Mouse (Mus musculus): ENCODE results near the gene Gm38119.
"Not testable (repeated sequence)": the region's sequence is repeated elsewhere in the genome, so short reads cannot be mapped to it uniquely, and the experiment has no call there.

Gm38119 gene

DNA sequence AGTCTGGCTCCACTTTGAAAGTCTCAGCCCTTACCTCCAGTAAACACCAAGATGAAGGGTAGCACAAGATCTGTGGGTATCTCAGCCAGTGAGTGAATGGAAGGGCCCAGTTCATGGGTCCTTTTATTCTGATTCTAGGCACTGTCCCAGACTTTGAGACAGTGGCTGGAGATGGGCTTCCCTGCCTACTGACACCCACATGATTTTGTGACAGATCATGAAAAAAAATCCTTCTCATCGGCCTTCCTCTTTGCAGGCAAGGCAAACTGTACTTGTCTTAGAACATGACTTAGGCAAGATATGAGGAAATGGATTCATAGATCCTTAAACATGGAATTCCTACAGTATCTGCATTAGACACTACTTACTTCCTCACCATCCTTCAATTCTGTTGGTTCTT lies at the start of gene Gm38119:
Gene Gm38119 (minus strand): TSS at position 101 of the 400 bp plus-strand sequence.
- in situ Hi-C loops (cut with MboI, MseI), result no loop called here

DNA sequence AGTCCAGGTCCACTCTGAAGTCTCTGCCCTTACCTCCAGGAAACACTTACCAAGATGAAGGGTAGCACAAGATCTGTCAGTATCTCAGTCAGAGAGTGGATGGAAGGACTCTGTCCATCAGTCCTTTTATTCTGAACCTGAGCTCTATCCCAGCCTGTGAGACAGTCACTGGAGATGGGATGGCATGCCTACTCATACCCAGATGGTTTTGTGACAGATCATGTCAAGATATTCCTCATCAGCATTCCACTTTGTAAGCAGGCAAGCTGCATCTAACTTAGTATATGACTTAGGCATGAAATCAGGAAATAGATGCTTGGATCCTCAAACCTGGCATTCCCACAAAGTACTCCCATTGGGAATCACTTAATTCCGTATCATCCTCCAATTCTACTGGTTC lies 39.9 kb upstream of the Gm38119 start, which contains the start of gene Lce1i:
Gene Lce1i (minus strand): TSS at position 101 of the 400 bp plus-strand sequence.
- in situ Hi-C loops (cut with MboI, MseI), result no loop called here

DNA sequence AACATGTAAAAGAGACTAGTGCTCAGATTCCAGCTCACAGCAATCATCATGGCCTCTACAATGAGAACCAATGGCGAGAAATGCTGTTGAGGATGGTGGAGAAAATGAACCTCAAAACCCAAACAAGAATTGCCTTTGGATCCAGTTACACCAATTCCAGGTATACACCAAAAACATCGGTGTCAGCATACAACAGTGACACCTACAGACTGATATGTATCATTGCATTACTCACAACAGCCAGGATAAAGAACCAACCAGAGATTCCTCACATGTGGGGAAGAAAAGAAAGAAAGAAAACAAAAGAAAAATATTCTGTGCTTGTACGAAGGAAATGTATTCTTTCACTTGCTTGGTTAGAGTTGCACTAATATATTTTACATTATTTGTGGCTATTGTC lies 32.7 kb upstream of the Gm38119 start:
- in situ Hi-C loops (cut with MboI, MseI), result no loop called here

DNA sequence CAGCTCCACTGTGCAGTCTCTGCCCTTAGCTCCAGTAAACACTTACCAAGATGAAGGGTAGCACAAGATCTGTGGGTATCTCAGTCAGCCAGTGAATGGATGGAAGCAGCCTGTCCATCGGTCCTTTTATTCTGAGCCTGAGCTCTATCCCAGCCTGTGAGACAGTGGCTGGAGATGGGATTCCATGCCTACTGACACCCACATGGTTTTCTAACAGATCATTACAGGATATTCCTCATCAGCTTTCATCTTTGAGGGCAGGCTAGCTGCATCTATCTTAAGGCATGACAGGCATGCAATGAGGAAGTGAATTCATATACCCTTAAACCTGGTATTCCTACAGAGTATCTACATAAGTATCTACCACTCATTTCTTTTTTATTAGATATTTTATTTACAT lies 26.1 kb upstream of the Gm38119 start, which contains the start of gene Lce1h:
Gene Lce1h (minus strand): TSS at position 101 of the 400 bp plus-strand sequence.
- in situ Hi-C loops (cut with MboI, MseI), result no loop called here

DNA sequence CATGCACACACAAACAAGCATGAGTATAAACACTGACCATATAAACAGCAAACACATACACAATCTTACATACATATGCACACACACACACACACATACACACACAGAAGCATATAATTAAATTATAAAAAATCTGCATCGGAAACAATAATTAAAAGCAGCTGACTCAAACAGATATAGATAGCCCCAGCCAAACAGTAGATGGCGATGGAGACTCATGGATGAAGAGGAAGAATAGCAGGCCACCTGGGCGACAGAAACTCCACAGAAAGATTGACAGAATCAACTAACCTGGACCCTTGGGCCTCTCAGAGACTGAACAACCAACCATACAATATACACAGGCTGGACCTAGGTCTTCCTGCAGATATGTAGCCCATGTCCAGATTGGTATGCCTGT lies 14.3 kb upstream of the Gm38119 start:
- in situ Hi-C loops (cut with MboI, MseI), result no loop called here

DNA sequence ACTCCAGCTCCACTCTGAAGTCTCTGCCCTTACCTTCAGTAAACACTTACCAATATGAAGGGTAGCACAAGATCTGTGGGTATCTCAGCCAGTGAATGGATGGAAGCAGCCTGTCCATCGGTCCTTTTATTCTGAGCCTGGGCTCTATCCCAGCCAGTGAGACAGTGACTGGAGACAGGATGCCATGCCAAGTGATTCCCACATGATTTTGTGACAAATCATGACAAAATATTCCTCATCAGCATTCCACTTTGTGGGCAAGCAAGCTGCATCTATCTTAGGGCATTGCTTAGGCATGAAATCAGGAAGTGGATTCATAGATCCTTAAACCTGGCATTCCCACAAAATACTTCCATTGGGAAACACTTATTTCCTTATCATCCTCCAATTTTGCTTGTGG lies 13.3 kb upstream of the Gm38119 start, which contains the start of gene Lce1g:
Gene Lce1g (minus strand): TSS at position 101 of the 400 bp plus-strand sequence.
- in situ Hi-C loops (cut with MboI, MseI), result no loop called here

DNA sequence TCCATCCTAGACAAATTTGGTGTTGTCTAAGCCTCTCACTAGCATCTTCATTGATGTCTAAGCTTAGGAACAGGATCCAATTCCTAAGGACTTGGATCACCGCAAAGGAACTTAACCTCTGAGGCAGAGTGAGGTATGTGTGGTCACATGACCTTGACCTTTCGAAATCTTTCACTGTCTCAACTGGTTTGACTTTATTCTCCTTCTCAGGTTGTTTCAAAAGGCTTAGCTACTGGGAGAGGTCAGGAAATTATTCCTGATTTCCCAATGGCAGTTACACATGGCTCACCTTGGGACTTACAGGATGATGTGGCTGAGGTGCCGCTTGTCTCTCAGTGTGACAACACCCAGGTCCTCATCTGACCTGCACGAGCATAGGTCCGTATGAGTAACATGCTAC lies 16.3 kb downstream of the Gm38119 start:
- in situ Hi-C loops (cut with MboI, MseI), result no loop called here

DNA sequence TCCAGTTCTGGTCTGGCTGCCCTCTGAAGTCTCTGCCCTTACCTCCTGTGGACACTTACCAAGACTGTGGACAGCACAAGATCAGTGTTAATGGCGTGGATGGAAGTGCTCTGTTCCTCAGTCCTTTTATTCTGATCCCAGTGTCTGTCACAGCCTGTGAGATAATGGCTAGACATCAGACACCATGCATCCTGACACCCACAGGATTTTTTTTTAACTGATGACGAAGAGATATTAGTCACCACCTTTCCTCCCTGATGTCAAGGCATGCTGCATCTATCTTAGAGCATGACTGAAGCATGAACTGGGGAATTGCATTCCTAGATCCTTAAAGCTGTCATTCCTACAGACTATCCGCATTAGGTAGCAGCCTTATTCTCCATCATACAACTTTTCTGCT lies 18.6 kb downstream of the Gm38119 start, which contains the start of gene Lce1f:
Gene Lce1f (minus strand): TSS at position 101 of the 400 bp plus-strand sequence.
- in situ Hi-C loops (cut with MboI, MseI), result no loop called here

DNA sequence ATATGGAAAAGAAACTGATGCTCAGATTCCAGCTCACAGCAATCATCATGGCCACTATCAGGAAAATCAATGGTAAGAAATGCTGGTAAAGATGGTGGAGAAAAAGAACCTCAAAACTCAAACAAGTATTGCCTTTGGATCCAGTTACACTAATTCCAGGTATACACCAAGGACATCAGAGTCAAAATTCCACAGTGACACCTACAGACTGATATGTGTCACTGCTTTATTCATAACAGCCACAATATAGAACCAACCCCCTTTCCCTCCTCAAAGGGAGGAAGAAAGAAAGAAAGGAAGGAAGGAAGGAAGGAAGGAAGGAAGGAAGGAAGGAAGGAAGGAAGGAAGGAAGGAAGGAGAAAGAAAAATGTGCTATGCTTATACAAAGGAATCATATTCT lies 23.8 kb downstream of the Gm38119 start:
- in situ Hi-C loops (cut with MboI, MseI), result no loop called here

DNA sequence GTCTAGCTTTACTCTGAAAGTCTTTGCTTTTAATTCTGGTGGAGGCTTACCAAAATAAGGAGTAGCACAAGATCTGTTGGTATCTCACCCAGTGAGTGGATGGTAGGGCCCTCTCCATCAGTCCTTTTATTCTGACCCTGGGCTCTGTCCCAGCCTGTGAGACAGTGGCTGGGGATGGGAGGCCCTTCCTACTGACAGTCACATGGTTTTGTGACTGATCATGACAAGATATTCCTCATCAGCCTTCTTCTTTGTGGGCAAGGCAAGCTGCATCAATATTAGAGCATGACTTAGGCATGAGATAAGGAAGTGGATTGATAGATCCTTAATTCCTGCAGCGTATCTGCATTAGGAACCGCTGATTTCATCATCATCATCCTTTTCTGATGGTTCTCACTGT lies 29.9 kb downstream of the Gm38119 start, which contains the start of gene Lce1e:
Gene Lce1e (minus strand): TSS at position 101 of the 400 bp plus-strand sequence.
- in situ Hi-C loops (cut with MboI, MseI), result no loop called here

DNA sequence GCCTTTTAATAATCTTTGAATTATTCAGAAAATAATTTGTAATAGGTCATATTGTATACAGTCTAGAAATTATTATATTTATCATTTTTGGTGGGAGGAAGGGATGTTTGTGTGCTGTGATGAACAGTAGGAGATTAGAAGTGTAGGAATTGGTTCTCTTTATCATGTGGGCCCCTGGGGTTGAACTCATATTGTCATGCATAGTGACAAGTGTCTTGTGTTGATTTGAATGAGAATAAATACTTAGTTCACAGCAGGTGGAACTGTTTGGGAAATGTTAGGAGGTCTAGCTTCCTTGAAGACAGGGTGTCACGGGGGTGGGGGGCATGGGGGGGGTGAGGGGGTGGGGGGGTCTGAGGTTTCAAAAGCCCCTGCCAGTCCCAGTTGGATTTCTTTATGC lies 44.3 kb downstream of the Gm38119 start:
- in situ Hi-C loops (cut with MboI, MseI), result no loop called here

DNA sequence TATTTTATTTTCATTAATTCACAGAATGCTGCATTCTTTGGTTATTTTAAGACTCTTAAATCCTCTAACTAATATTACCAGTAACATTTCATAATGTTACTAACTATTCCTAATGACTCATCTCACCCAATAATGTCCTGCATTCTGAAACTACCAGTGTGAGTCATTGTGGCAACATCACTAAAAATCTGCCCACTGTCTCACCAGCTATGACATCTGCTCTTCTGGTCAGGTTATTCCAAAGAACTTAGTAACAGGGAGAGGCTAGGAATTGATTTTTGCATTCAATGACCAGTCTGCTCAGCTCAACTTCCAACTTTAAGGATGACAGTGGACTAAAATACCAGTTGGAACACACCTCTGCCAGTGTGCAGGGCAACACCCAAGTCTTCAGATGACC lies 47.2 kb downstream of the Gm38119 start:
- in situ Hi-C loops (cut with MboI, MseI), result no loop called here

DNA sequence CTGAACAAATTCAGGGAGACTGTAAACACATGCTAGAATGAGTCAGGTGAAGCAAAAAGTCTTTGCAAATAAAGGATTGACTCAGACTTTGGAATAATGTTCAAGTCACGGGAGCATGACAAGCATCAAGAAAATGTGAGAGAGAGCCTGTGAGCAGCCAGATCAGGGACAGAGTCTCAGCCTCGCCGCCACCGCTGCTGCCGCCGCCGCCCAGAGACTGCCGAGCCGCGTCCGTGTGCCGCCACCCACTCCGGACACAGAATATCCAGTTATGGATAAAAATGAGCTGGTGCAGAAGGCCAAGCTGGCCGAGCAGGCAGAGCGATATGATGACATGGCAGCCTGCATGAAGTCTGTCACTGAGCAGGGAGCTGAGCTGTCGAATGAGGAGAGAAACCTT lies 49.7 kb downstream of the Gm38119 start:
- in situ Hi-C loops (cut with MboI, MseI), result not testable (repeated sequence)
